Mouse (Mus musculus): ENCODE results near the gene Rpp40.

Gene Rpp40

GRCm38 (mm10) chr13:35911476-35911875 lies 5.3 kb upstream of the Rpp40 start:
- H3K36me3 ChIP-seq (ENCODE audit: insufficient read depth, low read length), result no peaks in the 10 kb centered on the region
- H3K9me3 ChIP-seq (ENCODE audit: low read length), result 0 out of 2 replicates have a peak, but pooled peaks cover 5% of the 10 kb centered on the region
- no peak for TF ChIP-seq NANOG (IDR thresholded peaks at IDR 0.05; ENCODE audit: borderline replicate concordance, low read length)
- no peak for TF ChIP-seq CTCF (conservative IDR thresholded peaks at IDR 0.05; ENCODE audit: low read length)
- no peak for TF ChIP-seq POU5F1 (IDR thresholded peaks at IDR 0.05; ENCODE audit: borderline replicate concordance, low read length)
- H3K4me3 ChIP-seq (replicated peaks; ENCODE audit: low read length), result no peak overlapping the region
- H3K4me1 ChIP-seq (replicated peaks; ENCODE audit: low read depth, low read length), result 0 out of 2 replicates have a peak, but pooled peaks cover 1% of the 10 kb centered on the region
- no peaks in the 10 kb centered on the region; the same call in 1 of the 2 replicates for H3K27me3 ChIP-seq (ENCODE audit: insufficient read depth, low read length)

DNA sequence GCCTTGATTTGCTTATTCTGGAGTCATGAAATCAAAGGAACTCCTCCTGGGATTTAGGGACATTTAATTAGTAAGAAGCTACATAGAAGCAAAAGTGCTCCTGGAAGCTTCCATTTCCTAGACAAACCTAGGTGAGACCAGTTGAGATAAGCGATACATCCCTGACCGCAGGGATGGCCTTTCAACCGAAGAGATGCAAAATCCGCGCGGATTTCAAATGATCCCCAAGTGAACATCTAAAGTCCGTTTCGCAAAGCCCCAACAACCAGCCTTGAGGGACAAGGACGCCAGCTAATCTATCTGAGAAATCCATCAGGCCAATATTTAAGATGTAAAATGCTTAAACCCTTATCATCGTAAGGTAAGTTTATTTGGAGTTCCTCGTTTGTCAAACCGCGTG lies 781 bp downstream of the Rpp40 start:
- Histone ChIP-seq H3K36me3 (ENCODE audit: insufficient read depth, low read length) (peaks cover 43% of the 10 kb centered on the region), H3K4me1 (replicated peaks; ENCODE audit: low read depth, low read length) (peaks cover 13% of the 10 kb centered on the region), H3K27me3 (ENCODE audit: insufficient read depth, low read length) (no peaks in the 10 kb centered on the region; the same call in 1 of the 2 replicates), H3K9me3 (ENCODE audit: low read length) (no peaks in the 10 kb centered on the region), H3K4me3 (replicated peaks; ENCODE audit: low read length) (peak overlapping the region; percentile 88)
- TF ChIP-seq NANOG (IDR thresholded peaks at IDR 0.05; ENCODE audit: borderline replicate concordance, low read length) (no peak), CTCF (conservative IDR thresholded peaks at IDR 0.05; ENCODE audit: low read length) (no peak), POU5F1 (IDR thresholded peaks at IDR 0.05; ENCODE audit: borderline replicate concordance, low read length) (no peak)

GRCm38 (mm10) chr13:35892866-35893265 lies 13.3 kb downstream of the Rpp40 start:
- Histone ChIP-seq H3K4me3 (replicated peaks; ENCODE audit: low read length) (no peak overlapping the region), H3K27me3 (ENCODE audit: insufficient read depth, low read length) (no peaks in the 10 kb centered on the region), H3K9me3 (ENCODE audit: low read length) (no peaks in the 10 kb centered on the region), H3K36me3 (ENCODE audit: insufficient read depth, low read length) (peaks cover 38% of the 10 kb centered on the region), H3K4me1 (replicated peaks; ENCODE audit: low read depth, low read length) (no peaks in the 10 kb centered on the region)
- TF ChIP-seq POU5F1 (IDR thresholded peaks at IDR 0.05; ENCODE audit: borderline replicate concordance, low read length) (no peak), CTCF (conservative IDR thresholded peaks at IDR 0.05; ENCODE audit: low read length) (no peak), NANOG (IDR thresholded peaks at IDR 0.05; ENCODE audit: borderline replicate concordance, low read length) (no peak)

GRCm38 (mm10) chr13:35886121-35886725 lies 19.9 kb downstream of the Rpp40 start:
- TF ChIP-seq CTCF (conservative IDR thresholded peaks at IDR 0.05; ENCODE audit: low read length), result peak; percentile 100
- TF ChIP-seq POU5F1 (IDR thresholded peaks at IDR 0.05; ENCODE audit: borderline replicate concordance, low read length), result no peak
- Histone ChIP-seq H3K4me3 (replicated peaks; ENCODE audit: low read length) (no peak overlapping the region), H3K4me1 (replicated peaks; ENCODE audit: low read depth, low read length) (peaks cover 11% of the 10 kb centered on the region), H3K9me3 (ENCODE audit: low read length) (no peaks in the 10 kb centered on the region), H3K36me3 (ENCODE audit: insufficient read depth, low read length) (no peaks in the 10 kb centered on the region), H3K27me3 (ENCODE audit: insufficient read depth, low read length) (peaks cover 13% of the 10 kb centered on the region)

- TF ChIP-seq NANOG (IDR thresholded peaks at IDR 0.05; ENCODE audit: borderline replicate concordance, low read length) (no peak), POU5F1 (IDR thresholded peaks at IDR 0.05; ENCODE audit: borderline replicate concordance, low read length) (no peak), CTCF (conservative IDR thresholded peaks at IDR 0.05; ENCODE audit: low read length) (no peak)
- H3K9me3 ChIP-seq (ENCODE audit: low read length), result no peaks in the 10 kb centered on the region
- peaks cover 13% of the 10 kb centered on the region for H3K27me3 ChIP-seq (ENCODE audit: insufficient read depth, low read length)
- H3K4me3 ChIP-seq (replicated peaks; ENCODE audit: low read length), result no peak overlapping the region
- H3K36me3 ChIP-seq (ENCODE audit: insufficient read depth, low read length), result no peaks in the 10 kb centered on the region
- H3K4me1 ChIP-seq (replicated peaks; ENCODE audit: low read depth, low read length), result peaks cover 7% of the 10 kb centered on the region
Observed at GRCm38 (mm10) chr13:35880555-35881046, 25.6 kb downstream of the Rpp40 start.

- no peak overlapping the region for H3K4me3 ChIP-seq (replicated peaks; ENCODE audit: low read length)
- no peaks in the 10 kb centered on the region for H3K9me3 ChIP-seq (ENCODE audit: low read length)
- peaks cover 10% of the 10 kb centered on the region for H3K4me1 ChIP-seq (replicated peaks; ENCODE audit: low read depth, low read length)
- TF ChIP-seq NANOG (IDR thresholded peaks at IDR 0.05; ENCODE audit: borderline replicate concordance, low read length) (no peak), POU5F1 (IDR thresholded peaks at IDR 0.05; ENCODE audit: borderline replicate concordance, low read length) (no peak), CTCF (conservative IDR thresholded peaks at IDR 0.05; ENCODE audit: low read length) (no peak; the same call in 1 of the 2 replicates)
- peaks cover 3% of the 10 kb centered on the region for H3K36me3 ChIP-seq (ENCODE audit: insufficient read depth, low read length)
- H3K27me3 ChIP-seq (ENCODE audit: insufficient read depth, low read length), result peaks cover 5% of the 10 kb centered on the region
Observed at GRCm38 (mm10) chr13:35879519-35879918, 26.6 kb downstream of the Rpp40 start.

GRCm38 (mm10) chr13:35879068-35879467 lies 27.1 kb downstream of the Rpp40 start:
- Histone ChIP-seq H3K27me3 (ENCODE audit: insufficient read depth, low read length) (0 out of 2 replicates have a peak, but pooled peaks cover 3% of the 10 kb centered on the region), H3K9me3 (ENCODE audit: low read length) (no peaks in the 10 kb centered on the region), H3K4me3 (replicated peaks; ENCODE audit: low read length) (no peak overlapping the region), H3K4me1 (replicated peaks; ENCODE audit: low read depth, low read length) (peaks cover 12% of the 10 kb centered on the region), H3K36me3 (ENCODE audit: insufficient read depth, low read length) (peaks cover 8% of the 10 kb centered on the region)
- no peak for TF ChIP-seq NANOG (IDR thresholded peaks at IDR 0.05; ENCODE audit: borderline replicate concordance, low read length)
- no peak for TF ChIP-seq CTCF (conservative IDR thresholded peaks at IDR 0.05; ENCODE audit: low read length)
- TF ChIP-seq POU5F1 (IDR thresholded peaks at IDR 0.05; ENCODE audit: borderline replicate concordance, low read length), result no peak

DNA sequence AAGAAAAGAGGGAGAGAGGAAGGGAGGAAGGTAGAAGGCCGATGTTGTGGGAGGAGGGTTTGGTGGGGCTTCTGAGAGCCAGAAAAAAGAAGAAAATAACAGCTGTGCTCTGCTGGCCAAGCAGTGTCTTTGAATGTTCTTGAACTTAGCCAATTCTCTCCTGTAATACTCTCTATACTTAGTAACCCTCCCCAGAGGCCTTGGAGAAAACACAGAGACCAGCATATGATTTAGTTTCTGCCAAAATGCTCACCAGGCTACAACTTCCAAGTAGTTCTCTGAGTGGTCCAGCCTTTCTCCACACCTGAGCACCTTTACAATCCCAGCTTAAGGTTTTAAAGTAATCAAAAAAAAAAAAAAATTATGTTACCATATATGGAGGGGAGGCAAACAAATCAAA lies 27.9 kb downstream of the Rpp40 start:
- Histone ChIP-seq H3K27me3 (ENCODE audit: insufficient read depth, low read length) (0 out of 2 replicates have a peak, but pooled peaks cover 3% of the 10 kb centered on the region), H3K36me3 (ENCODE audit: insufficient read depth, low read length) (peaks cover 15% of the 10 kb centered on the region), H3K4me1 (replicated peaks; ENCODE audit: low read depth, low read length) (peaks cover 12% of the 10 kb centered on the region), H3K9me3 (ENCODE audit: low read length) (no peaks in the 10 kb centered on the region), H3K4me3 (replicated peaks; ENCODE audit: low read length) (no peak overlapping the region)
- TF ChIP-seq CTCF (conservative IDR thresholded peaks at IDR 0.05; ENCODE audit: low read length), result no peak
- TF ChIP-seq NANOG (IDR thresholded peaks at IDR 0.05; ENCODE audit: borderline replicate concordance, low read length), result no peak
- TF ChIP-seq POU5F1 (IDR thresholded peaks at IDR 0.05; ENCODE audit: borderline replicate concordance, low read length), result no peak
